Mouse (Mus musculus): ENCODE results near the gene Mycbp.
"Not testable (repeated sequence)": the region's sequence is repeated elsewhere in the genome, so short reads cannot be mapped to it uniquely, and the experiment has no call there.

The Mycbp gene

DNA sequence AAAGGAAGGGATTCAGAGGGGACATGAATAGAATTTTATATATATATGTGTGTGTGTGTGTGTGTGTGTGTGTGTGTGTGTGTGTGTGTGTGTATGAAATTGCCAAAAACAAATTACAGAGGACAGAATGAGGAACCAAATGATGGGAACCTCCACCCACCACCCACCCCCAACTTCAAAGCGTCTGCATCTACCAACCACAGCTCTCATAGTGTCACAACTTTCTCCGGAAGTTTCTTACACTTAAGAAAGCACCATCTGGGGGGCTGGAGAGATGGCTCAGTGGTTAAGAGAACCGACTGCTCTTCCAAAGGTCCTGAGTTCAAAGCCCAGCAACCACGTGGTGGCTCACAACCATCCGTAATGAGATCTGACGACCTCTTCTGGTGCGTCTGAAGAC, 36.2 kb downstream of the Mycbp start:
- not testable (repeated sequence) for DNase-seq (ENCODE audit: low spot score in 2 of 2)

DNA sequence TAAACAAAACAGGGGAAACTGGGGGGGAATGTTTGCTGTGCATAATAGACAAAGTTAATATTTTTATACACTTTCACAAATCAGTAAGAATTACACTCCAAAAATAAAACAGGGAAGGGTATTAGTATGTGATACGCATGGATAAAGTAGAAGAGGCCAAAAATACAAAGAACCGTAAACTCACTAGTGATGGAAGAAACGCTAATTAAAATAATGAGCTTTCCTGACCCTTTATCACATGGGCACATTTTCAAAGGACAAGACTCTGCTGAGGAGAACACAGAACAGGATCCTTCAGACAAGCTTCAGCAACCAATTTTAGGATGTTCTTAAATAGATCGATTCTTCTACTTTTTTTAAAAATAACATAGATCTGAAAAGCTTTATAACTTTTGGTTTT, 42.1 kb downstream of the Mycbp start:
- DNase-seq (ENCODE audit: low spot score in 2 of 2): no peak

DNA sequence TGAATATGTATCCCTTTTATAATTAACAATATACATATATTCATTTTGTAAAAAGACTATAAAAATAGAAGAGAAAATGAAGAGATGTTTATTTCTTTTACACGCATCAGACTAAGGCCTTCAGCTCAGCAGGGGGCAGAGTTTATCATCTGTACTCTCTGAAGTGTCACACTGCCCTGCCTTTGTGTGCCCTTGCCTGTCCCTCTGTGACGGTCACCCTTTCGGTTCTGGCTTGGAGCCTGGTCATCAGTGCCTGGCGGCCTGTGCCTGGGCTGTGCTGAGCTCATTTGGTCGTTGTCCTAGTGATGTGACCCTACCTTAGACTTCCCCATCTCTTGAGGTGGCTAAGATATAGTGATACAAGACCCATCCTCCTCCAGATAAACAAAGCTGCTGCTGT, 42.5 kb downstream of the Mycbp start:
- no peak for DNase-seq (ENCODE audit: low spot score in 2 of 2)

DNA sequence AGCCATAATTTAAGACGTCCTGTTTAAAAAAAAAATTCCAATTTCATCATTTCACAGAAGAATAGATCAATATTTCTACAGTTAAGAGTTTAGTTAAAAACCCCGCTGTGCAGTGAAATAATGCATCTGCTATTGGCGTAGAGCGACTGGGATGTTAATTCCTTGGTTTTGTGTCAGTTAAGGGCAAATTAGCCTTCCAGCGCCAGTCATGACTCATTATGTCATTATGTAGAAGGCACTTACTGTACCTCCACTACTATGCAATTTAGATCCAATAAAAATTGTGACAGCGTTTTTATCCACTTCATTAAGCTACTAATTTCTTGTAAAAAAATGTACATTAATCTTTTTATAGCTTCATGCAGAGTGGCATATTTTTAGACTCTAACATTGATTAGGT, 44.3 kb downstream of the Mycbp start:
- DNase-seq (ENCODE audit: low spot score in 2 of 2): no peak

DNA sequence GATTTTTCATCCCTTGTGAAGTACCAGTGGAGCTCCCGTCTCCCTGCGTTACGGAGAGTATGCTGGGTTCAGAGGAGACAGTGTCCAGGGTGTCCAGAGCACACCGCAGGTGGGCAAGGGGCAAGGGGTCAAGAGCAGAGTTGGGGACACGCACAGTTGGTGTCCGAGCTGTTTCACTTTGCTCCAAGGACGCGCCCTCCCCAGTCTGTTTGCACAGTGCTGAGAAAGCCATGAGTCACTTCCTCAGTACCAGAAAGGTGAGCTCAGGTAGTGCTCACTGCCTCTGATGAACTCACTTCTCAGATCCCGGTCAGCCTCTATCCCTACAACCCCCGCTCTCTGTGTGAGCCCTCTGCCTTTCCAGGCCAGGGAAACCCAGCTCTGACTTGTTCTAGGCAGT, 45.0 kb downstream of the Mycbp start:
- no peak for DNase-seq (ENCODE audit: low spot score in 2 of 2)

DNA sequence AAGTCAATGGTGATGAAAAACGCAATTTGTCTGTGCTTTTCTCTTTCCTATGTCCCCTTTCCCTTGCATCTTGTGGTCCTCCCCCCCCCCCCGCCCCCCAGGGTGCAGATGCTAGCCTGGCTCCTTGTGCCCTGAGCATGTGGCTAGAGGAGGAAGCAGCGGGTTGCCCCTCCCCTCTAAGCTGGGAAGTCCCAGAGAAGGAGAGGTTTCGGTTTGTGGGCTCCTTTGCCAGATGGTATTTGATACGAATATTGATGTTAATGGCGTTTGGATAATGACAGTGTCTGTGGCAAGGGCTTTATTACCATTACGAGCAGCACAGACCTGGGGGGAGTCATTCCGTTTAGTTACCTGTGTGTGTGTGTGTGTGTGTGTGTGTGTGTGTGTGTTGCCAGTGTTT, 47.4 kb downstream of the Mycbp start:
- DNase-seq (ENCODE audit: low spot score in 2 of 2): no peak

DNA sequence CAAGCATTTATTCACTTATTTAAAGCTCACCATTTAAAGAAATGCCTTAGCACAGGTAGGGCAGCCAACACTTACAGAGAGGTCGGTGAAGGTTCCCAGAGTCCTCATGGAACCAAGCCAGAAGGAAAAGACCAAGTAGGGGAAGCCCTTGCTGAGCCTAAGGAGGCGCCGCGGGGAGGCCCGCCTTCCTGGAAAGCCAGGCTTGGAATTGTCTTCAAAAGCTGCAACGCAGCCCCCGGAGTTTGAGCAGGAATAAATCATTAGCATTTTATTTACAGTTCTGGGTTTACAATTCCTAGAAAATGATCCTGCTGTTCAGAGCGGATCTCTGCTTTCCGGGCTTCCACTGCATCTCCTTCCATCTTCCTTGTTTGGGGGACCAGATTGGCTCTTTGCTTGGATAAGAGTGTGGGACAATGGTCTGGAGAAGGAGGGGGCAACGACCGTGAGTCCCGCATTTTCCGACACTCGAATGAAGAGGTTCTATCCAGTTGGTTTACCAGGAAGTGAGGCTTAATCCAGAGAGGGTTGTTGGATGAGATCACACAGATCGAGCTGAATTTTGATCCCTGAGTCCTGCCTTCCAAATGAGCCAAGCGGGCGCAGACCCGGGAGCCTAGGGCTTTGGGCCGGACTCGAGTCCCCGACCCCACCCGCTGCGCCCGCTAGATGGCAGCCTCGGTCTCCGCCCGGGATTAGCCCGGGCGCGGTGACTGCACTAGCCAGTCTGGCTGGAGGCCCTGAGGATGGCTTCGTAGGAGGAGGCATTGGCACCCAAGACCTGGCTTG, 52.3 kb downstream of the Mycbp start:
- DNase-seq (ENCODE audit: low spot score in 2 of 2): peak; percentile 19 to 48

DNA sequence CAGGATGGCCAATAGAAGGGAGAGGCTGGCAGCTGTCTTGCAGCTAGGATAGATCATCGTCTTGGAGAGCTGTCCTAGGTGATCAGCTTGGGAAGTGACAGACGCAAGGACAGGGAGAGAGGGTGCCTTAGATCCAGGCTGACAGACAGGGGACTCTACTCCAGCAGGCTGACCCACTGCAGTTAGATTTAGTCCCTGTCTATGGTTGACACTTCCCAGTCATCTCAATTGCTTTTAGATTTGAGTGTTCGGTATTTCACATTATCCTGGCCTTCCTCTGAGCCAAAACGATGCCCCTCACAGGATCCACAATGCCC, 52.8 kb downstream of the Mycbp start:
- no peak for DNase-seq (ENCODE audit: low spot score in 2 of 2)

DNA sequence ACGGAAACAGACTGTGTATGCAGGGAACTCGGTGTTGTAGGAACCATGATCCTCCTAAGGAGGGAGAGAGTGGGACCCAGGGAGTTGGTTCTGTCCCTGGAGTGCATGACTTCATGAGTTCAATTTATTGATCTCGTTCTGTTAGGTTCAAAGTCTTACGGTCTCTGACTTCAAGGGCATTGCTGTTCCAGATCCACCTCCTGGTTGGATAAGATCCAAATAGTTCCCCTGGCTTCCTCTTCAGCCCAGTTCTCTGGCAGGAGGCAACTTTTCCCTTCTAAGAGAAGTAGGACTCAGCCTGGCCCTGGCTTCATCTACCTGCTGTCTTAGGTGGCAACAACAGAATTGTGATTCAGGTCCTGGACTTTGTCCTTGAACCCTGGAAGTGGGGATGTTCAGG, 53.3 kb downstream of the Mycbp start:
- no peak for DNase-seq (ENCODE audit: low spot score in 2 of 2)

DNA sequence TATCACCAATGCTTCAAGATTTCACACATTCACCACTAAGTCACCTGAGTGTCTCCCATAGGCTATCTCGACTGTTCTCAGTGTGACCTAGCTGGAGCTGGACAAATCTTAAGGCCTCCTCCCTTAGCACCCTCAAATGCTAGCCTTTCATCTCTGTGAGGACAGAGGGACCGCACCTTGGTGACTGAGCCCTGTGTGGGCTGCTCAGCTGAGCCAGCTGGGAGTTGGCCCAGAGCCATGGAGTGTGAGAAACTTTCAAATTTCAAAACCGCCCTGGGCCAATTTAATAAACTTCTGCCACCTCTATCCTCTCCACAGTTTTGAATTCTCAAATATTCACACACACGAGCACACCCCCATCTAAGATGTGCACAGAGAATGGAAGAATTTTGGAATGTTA, 56.3 kb downstream of the Mycbp start:
- no peak for DNase-seq (ENCODE audit: low spot score in 2 of 2)

Data from spleen, postnatal 14 days (tissue).